In genomic region chr6:149093465-149093864, GRCm38 (mm10) we compare ENCODE assay signal across 10 mouse cellular contexts. TPM values are rescaled to one million over a fixed set of nuclear protein-coding genes. Genes with fewer than 3 reads are reported as not detected.
DNase-seq lines count a peak whose midpoint lies in the region; ATAC-seq and TF ChIP-seq lines count a peak whose summit lies in the region.
"Had no signal": no experiment of that assay in that cellular context is flagged by ENCODE, and none has a peak within 500 bp of the region (broad histone marks: within the 10 kb centered on the region; RNA-seq: fewer than 3 reads in every experiment).

No protein-coding gene starts in this region.

- H3K4me3 ChIP-seq in gastrocnemius, adult 2 months = peak overlapping the region; percentile 26; the same call in 1 of the 2 replicates
- H3K4me3 ChIP-seq in embryonic facial prominence, embryonic 14.5 days (ENCODE audit: low read depth, low read length) = no peak overlapping the region
- no peak overlapping the region for H3K4me3 ChIP-seq in kidney, adult 2 months (ENCODE audit: insufficient read depth, low read depth, low read length)
- H3K4me3 ChIP-seq: hindbrain, embryonic 12.5 days; limb, embryonic 10.5 days had no signal

- no peaks in the 10 kb centered on the region for H3K27me3 ChIP-seq in embryonic facial prominence, embryonic 14.5 days (replicated peaks; ENCODE audit: control insufficient read depth, insufficient read depth, low read length)
- H3K27me3 ChIP-seq in kidney, adult 2 months (replicated peaks; ENCODE audit: control insufficient read depth, insufficient read depth, low read length) = no peaks in the 10 kb centered on the region
- H3K27me3 ChIP-seq: hindbrain, embryonic 12.5 days had no signal

- no peak for ATAC-seq in embryonic facial prominence, embryonic 14.5 days (ENCODE audit: low read depth)

- TF ChIP-seq CTCF in gastrocnemius, adult 2 months (IDR thresholded peaks at IDR 0.05) = no peak
- TF ChIP-seq CTCF in kidney, adult 2 months (conservative IDR thresholded peaks at IDR 0.05; ENCODE audit: insufficient read depth, insufficient read length, low read depth, low read length) = no peak

- intact Hi-C loops in gastrocnemius, adult 2 months (cut with DNase I) = no loop called here

- no peak overlapping the region for H3K4me2 ChIP-seq in embryonic facial prominence, embryonic 14.5 days (ENCODE audit: low read depth, low read length)
- H3K4me2 ChIP-seq: hindbrain, embryonic 12.5 days had no signal

- H3K4me1 ChIP-seq in embryonic facial prominence, embryonic 14.5 days (ENCODE audit: control insufficient read depth, insufficient read depth, low read length) = peaks cover 3% of the 10 kb centered on the region; the same call in 1 of the 2 replicates
- H3K4me1 ChIP-seq in kidney, adult 2 months (ENCODE audit: control insufficient read depth, insufficient read depth, low read length) = peaks cover 6% of the 10 kb centered on the region; the same call in 1 of the 2 replicates
- H3K4me1 ChIP-seq: hindbrain, embryonic 12.5 days had no signal

- WGBS in embryonic facial prominence, embryonic 14.5 days = 20% methylated on average over 5 of the region's 5 CpGs
- 19% methylated on average over 5 of the region's 5 CpGs for WGBS in kidney, adult 2 months

- DNase-seq in gastrocnemius, adult 2 months = no peak
- no peak for DNase-seq in gastrocnemius, postnatal 10 days
- DNase-seq in embryonic facial prominence, embryonic 14.5 days (ENCODE audit: low spot score) = peak; percentile 40
- peak; percentile 68 for DNase-seq in kidney, adult 2 months
- DNase-seq in lung, postnatal 14 days = peak; percentile 44
- no peak for DNase-seq in Muller cell, postnatal 12 days (ENCODE audit: inconsistent ontology term)
- no peak for DNase-seq in left cerebral cortex, adult 11 months (ENCODE audit: low spot score)
- no peak for DNase-seq in left cerebral cortex, adult 9 months (ENCODE audit: low spot score in 2 of 2)

- no peaks in the 10 kb centered on the region for H3K9me3 ChIP-seq in embryonic facial prominence, embryonic 14.5 days (ENCODE audit: control insufficient read depth, low read length)
- H3K9me3 ChIP-seq: hindbrain, embryonic 12.5 days; limb, embryonic 10.5 days had no signal

- H3K9ac ChIP-seq in embryonic facial prominence, embryonic 14.5 days (ENCODE audit: low read depth, low read length) = no peak overlapping the region
- H3K9ac ChIP-seq: hindbrain, embryonic 12.5 days had no signal

- TF ChIP-seq POLR2A in kidney, adult 2 months (IDR thresholded peaks at IDR 0.05; ENCODE audit: low read depth, low read length) = no peak

- H3K27ac ChIP-seq in gastrocnemius, adult 2 months = peak overlapping the region; percentile 65
- H3K27ac ChIP-seq in embryonic facial prominence, embryonic 14.5 days (replicated peaks; ENCODE audit: low read depth, low read length) = no peak overlapping the region
- H3K27ac ChIP-seq in kidney, adult 2 months (ENCODE audit: insufficient read depth, low read depth, low read length) = peak overlapping the region; percentile 35
- H3K27ac ChIP-seq: hindbrain, embryonic 12.5 days; limb, embryonic 10.5 days had no signal

- H3K36me3 ChIP-seq in embryonic facial prominence, embryonic 14.5 days (ENCODE audit: control insufficient read depth, insufficient read depth, low read length) = no peaks in the 10 kb centered on the region
- no peaks in the 10 kb centered on the region for H3K36me3 ChIP-seq in kidney, adult 2 months (ENCODE audit: control insufficient read depth, insufficient read depth, low read length)
- H3K36me3 ChIP-seq: hindbrain, embryonic 12.5 days; limb, embryonic 10.5 days had no signal

RNA-seq across cellular contexts. Expression of gene Dennd5b, which starts 8.0 kb away (rescaled TPM):
- total RNA-seq in gastrocnemius, adult 2 months (2021) = 1 to 10 TPM; 4.8 to 9.1 TPM
- total RNA-seq in gastrocnemius, postnatal 10 days (2021) = 10 to 100 TPM; 10.5 TPM
- 4.8 and 5.7 TPM in 2 replicates for polyA plus RNA-seq in embryonic facial prominence, embryonic 14.5 days (2014; fragmentation: Nextera tagmentation; extraction: Ambion mirVana)
- 6.4 and 6.9 TPM in 2 replicates for polyA plus RNA-seq in kidney, adult 2 months (2012; rRNA removed)

RNA-seq across cellular contexts. Expression of gene Gm10203, which starts 36.5 kb away (rescaled TPM):
- not detected for total RNA-seq in gastrocnemius, adult 2 months (2021)
- total RNA-seq in gastrocnemius, postnatal 10 days (2021) = not detected
- not detected in 2 replicates for polyA plus RNA-seq in embryonic facial prominence, embryonic 14.5 days (2014; fragmentation: Nextera tagmentation; extraction: Ambion mirVana)
- polyA plus RNA-seq in kidney, adult 2 months (2012; rRNA removed) = not detected in 2 replicates
- polyA plus RNA-seq: hindbrain, embryonic 12.5 days; limb, embryonic 10.5 days had no signal

RNA-seq across cellular contexts. Expression of gene Etfbkmt, which starts 46.2 kb away (rescaled TPM):
- total RNA-seq in gastrocnemius, adult 2 months (2021) = 10 to 100 TPM; 13.7 to 14.8 TPM
- total RNA-seq in gastrocnemius, postnatal 10 days (2021) = 10 to 100 TPM in 1 of 2 experiments, 1 to 10 TPM in 1; 7.5 to 13.5 TPM
- 11.1 and 12.3 TPM in 2 replicates for polyA plus RNA-seq in embryonic facial prominence, embryonic 14.5 days (2014; fragmentation: Nextera tagmentation; extraction: Ambion mirVana)
- polyA plus RNA-seq in kidney, adult 2 months (2012; rRNA removed) = 12.5 and 16.1 TPM in 2 replicates

Comparison
In these comparisons a context has a peak if more than half of its experiments do, and no peak if none do; other contexts are left out.
1. DNase-seq: peak in embryonic facial prominence, embryonic 14.5 days (single experiment), kidney, adult 2 months (single experiment) and lung, postnatal 14 days (single experiment); none in gastrocnemius, adult 2 months (single experiment), gastrocnemius, postnatal 10 days (single experiment), Muller cell, postnatal 12 days (single experiment), left cerebral cortex, adult 11 months (single experiment) and left cerebral cortex, adult 9 months (0 of 2).